ENCODE assay signal across 14 mouse cellular contexts in genomic region chr10:95879983-95880934, GRCm38 (mm10). TPM values are rescaled to one million over a fixed set of nuclear protein-coding genes. Genes with fewer than 3 reads are reported as not detected.
DNase-seq lines count a peak whose midpoint lies in the region; ATAC-seq lines count a peak whose summit lies in the region.
"Had no signal": no experiment of that assay in that cellular context is flagged by ENCODE, and none has a peak within 500 bp of the region (broad histone marks: within the 10 kb centered on the region; RNA-seq: fewer than 3 reads in every experiment).

No protein-coding gene starts in this region.

- H3K4me3 ChIP-seq in liver, embryonic 12.5 days: 0 out of 2 replicates have a peak overlapping the region, but pooled peaks have one; percentile 7
- H3K4me3 ChIP-seq: erythroblast, embryonic 14.5 days; hindbrain, embryonic 13.5 days had no signal

- H3K4me1 ChIP-seq in liver, embryonic 12.5 days: no peaks in the 10 kb centered on the region

- H3K4me2 ChIP-seq in liver, embryonic 12.5 days: peak overlapping the region; percentile 32
- H3K4me2 ChIP-seq: hindbrain, embryonic 13.5 days had no signal

- no peak overlapping the region for H3K9ac ChIP-seq in liver, embryonic 12.5 days
- H3K9ac ChIP-seq: hindbrain, embryonic 13.5 days had no signal

- H3K36me3 ChIP-seq in liver, embryonic 12.5 days: no peaks in the 10 kb centered on the region
- H3K36me3 ChIP-seq: hindbrain, embryonic 13.5 days had no signal

- DNase-seq in thymus, postnatal 0 days (ENCODE audit: low spot score): peak; percentile 36
- DNase-seq in thymus, postnatal 36 days: no peak
- DNase-seq in T-cell, adult 2 months (ENCODE audit: low spot score): peak; percentile 47
- no peak for DNase-seq in c-Kit-positive CD71-positive TER-119-positive erythroid progenitor cells, embryonic 14.5 days (ENCODE audit: low spot score)
- no peak for DNase-seq in urinary bladder, adult 18-20 months (ENCODE audit: low spot score in 2 of 2)
- DNase-seq in embryo, embryonic 11 days: no peak
- DNase-seq: cerebellum, adult 18-20 months; gastrocnemius, postnatal 36 days; lung, adult 18-20 months; right cerebral cortex, adult 18-20 months had no signal

- H3K27me3 ChIP-seq in liver, embryonic 12.5 days (replicated peaks): no peaks in the 10 kb centered on the region; the same call in 1 of the 2 replicates
- H3K27me3 ChIP-seq: hindbrain, embryonic 13.5 days had no signal

- H3K27ac ChIP-seq in liver, embryonic 12.5 days: no peak overlapping the region
- H3K27ac ChIP-seq: hindbrain, embryonic 13.5 days had no signal

- 45% methylated on average over 17 of the region's 17 CpGs for WGBS in liver, embryonic 12.5 days (ENCODE audit: insufficient replicate concordance)

- no peak for ATAC-seq in liver, embryonic 12.5 days

- no peaks in the 10 kb centered on the region for H3K9me3 ChIP-seq in liver, embryonic 12.5 days (replicated peaks)
- H3K9me3 ChIP-seq: hindbrain, embryonic 13.5 days had no signal

RNA-seq across cellular contexts. Expression of gene Gm33543, which starts 37.5 kb away (rescaled TPM):
- not detected in 2 replicates for polyA plus RNA-seq in thymus, postnatal 0 days (2015; fragmentation: Nextera tagmentation; extraction: Ambion mirVana)
- polyA plus RNA-seq in liver, embryonic 12.5 days (2016; fragmentation: Nextera tagmentation; extraction: Ambion mirVana): not detected in 2 replicates
- polyA plus RNA-seq: erythroblast, embryonic 14.5 days; hindbrain, embryonic 13.5 days; urinary bladder, adult 2 months had no signal

Comparison
In these comparisons a context has a peak if more than half of its experiments do, and no peak if none do; other contexts are left out.
1. DNase-seq: peak in thymus, postnatal 0 days (single experiment) and T-cell, adult 2 months (single experiment); none in thymus, postnatal 36 days (0 of 2), c-Kit-positive CD71-positive TER-119-positive erythroid progenitor cells, embryonic 14.5 days (single experiment), urinary bladder, adult 18-20 months (0 of 2) and embryo, embryonic 11 days (single experiment).